Mouse (Mus musculus): ENCODE results near the gene Ppp1r2.

- TF ChIP-seq POLR2A (IDR thresholded peaks at IDR 0.05; ENCODE audit: control insufficient read depth, low read depth, low read length) (no peak), CTCF (IDR thresholded peaks at IDR 0.05; ENCODE audit: control insufficient read depth, insufficient read depth, insufficient replicate concordance, low read depth, low read length) (no peak)
Measured at GRCm38 (mm10) chr16:31278581-31278980, 3.5 kb upstream of the Ppp1r2 start.
